Mouse (Mus musculus) hindbrain, postnatal 0 days (tissue): ENCODE results near the gene Olfr98. TPM values are rescaled to one million over a fixed set of nuclear protein-coding genes. Genes with fewer than 3 reads are reported as not detected.
"Not testable (repeated sequence)": the region's sequence is repeated elsewhere in the genome, so short reads cannot be mapped to it uniquely, and the experiment has no call there.

ENCODE experiments used
- ATAC-seq: fragments of 200-750 bp; cut with Nextera tagmentation; 2 replicates; pipeline ENCODE4 v1.8.0; 2017; ENCODE audit warnings: mild to moderate bottlenecking, moderate TSS enrichment, moderate library complexity
- DNase-seq: peaks from one replicate; pipeline ENCODE4 v3.0.0-alpha.2; 2015; ENCODE audit warnings: low spot score
- H3K27ac ChIP-seq: fragments of 300-500 bp; sonication (generic); 2 replicates; pipeline ENCODE4 v1.5.1; 2014; ENCODE audit warnings: mild to moderate bottlenecking
- H3K27me3 ChIP-seq: fragments of 300-500 bp; sonication (generic); 2 replicates; pipeline ENCODE4 v1.6.1; 2014; ENCODE audit warnings: low read length, mixed read lengths; ENCODE audit not compliant: insufficient read depth
- H3K36me3 ChIP-seq: fragments of 300-500 bp; sonication (generic); 2 replicates; pipeline ENCODE4 v1.6.1; 2014; ENCODE audit warnings: low read length, mixed read lengths; ENCODE audit not compliant: insufficient read depth
- H3K4me1 ChIP-seq: fragments of 300-500 bp; sonication (generic); 2 replicates; pipeline ENCODE4 v1.6.1; 2014; ENCODE audit warnings: antibody characterized with exemption, low read length, mixed read lengths; ENCODE audit not compliant: insufficient read depth
- H3K4me2 ChIP-seq: fragments of 300-500 bp; sonication (generic); 2 replicates; pipeline ENCODE4 v1.6.1; 2014; ENCODE audit warnings: low read depth, mild to moderate bottlenecking, low read length, moderate library complexity, mixed read lengths
- H3K4me3 ChIP-seq: fragments of 300-500 bp; sonication (generic); 2 replicates; pipeline ENCODE4 v1.5.1; 2014; ENCODE audit warnings: low read length
- H3K9ac ChIP-seq: fragments of 300-500 bp; sonication (generic); replicated peaks from 2 replicates; pipeline ENCODE4 v1.6.1; 2014; ENCODE audit warnings: mild to moderate bottlenecking, low read length, moderate library complexity, mixed read lengths
- H3K9me3 ChIP-seq: fragments of 300-500 bp; sonication (generic); 2 replicates; pipeline ENCODE4 v1.6.1; 2016; ENCODE audit warnings: low read length, mixed read lengths
- CTCF ChIP-seq: IDR thresholded peaks from 2 replicates; pipeline ENCODE4 v1.5.1; 2016; ENCODE audit warnings: antibody characterized with exemption, control low read depth, low read depth
- WGBS: fragments of 180-500 bp; shearing (Covaris S2); extraction: QIAGEN DNeasy Blood & Tissue Kit; methylation state at CpG from one replicate; pipeline ENCODE4 v1.1.7; 2014; 5-methylcytosine and 5-hydroxymethylcytosine counted together
- polyA plus RNA-seq: library from polyadenylated mRNA; unstranded; fragments of >200 nt; fragmentation: Nextera tagmentation; extraction: Ambion mirVana; gene quantifications from 2 replicates; pipeline ENCODE4 v1.2.1, GENCODE M21; 2015
- total RNA-seq: library from RNA; depleted of rRNA; stranded (reverse); fragments of >200 nt; gene quantifications from 2 replicates; pipeline ENCODE4 v1.2.3, GENCODE M21; 2014

Gene Olfr98
- total and polyA plus RNA-seq, 2 experiments from 2014 or later, result not detected

- WGBS, result 86% methylated on average over 2 of the region's 2 CpGs
- Histone ChIP-seq H3K36me3 (no peaks in the 10 kb centered on the region), H3K4me3 (no peak overlapping the region), H3K27me3 (no peaks in the 10 kb centered on the region), H3K4me2 (no peak overlapping the region), H3K4me1 (no peaks in the 10 kb centered on the region), H3K9ac (no peak overlapping the region), H3K27ac (no peak overlapping the region), H3K9me3 (no peaks in the 10 kb centered on the region)
- TF ChIP-seq CTCF, result no peak
- DNase-seq (no peak), ATAC-seq (no peak)
Observed at GRCm38 (mm10) chr17:37275626-37276248, 12.2 kb upstream of the Olfr98 start.

GRCm38 (mm10) chr17:37270702-37271092 lies 7.1 kb upstream of the Olfr98 start:
- no peak overlapping the region for H3K27ac ChIP-seq
- peak overlapping the region; percentile 97 for H3K4me2 ChIP-seq
- peak overlapping the region; percentile 55 for H3K4me3 ChIP-seq
- ATAC-seq, result peak; percentile 39; the same call in 1 of the 2 replicates
- H3K4me1 ChIP-seq, result no peaks in the 10 kb centered on the region
- H3K36me3 ChIP-seq, result no peaks in the 10 kb centered on the region
- TF ChIP-seq CTCF, result no peak
- no peak for DNase-seq
- H3K9ac ChIP-seq, result peak overlapping the region; percentile 41
- H3K9me3 ChIP-seq, result no peaks in the 10 kb centered on the region
- no peaks in the 10 kb centered on the region for H3K27me3 ChIP-seq
- 72% methylated on average over 8 of the region's 8 CpGs for WGBS

GRCm38 (mm10) chr17:37270058-37270701 lies 6.6 kb upstream of the Olfr98 start, which contains the start of gene H2-M3:
H2-M3 (plus strand) TSS chr17:37270220.
- DNase-seq (peak; percentile 92), ATAC-seq (peak; percentile 98)
- Histone ChIP-seq H3K27me3 (no peaks in the 10 kb centered on the region), H3K36me3 (no peaks in the 10 kb centered on the region), H3K4me2 (peak within 1 kb of the TSS; percentile 97), H3K9ac (peak within 1 kb of the TSS; percentile 41), H3K4me3 (peak within 1 kb of the TSS; percentile 55), H3K27ac (no peak within 1 kb of the TSS), H3K9me3 (no peaks in the 10 kb centered on the region), H3K4me1 (no peaks in the 10 kb centered on the region)
- 4% methylated on average over 26 of the region's 26 CpGs for WGBS
- no peak for TF ChIP-seq CTCF

GRCm38 (mm10) chr17:37250544-37250943 lies 13.0 kb downstream of the Olfr98 start:
- H3K27ac ChIP-seq, result no peak overlapping the region
- H3K27me3 ChIP-seq, result no peaks in the 10 kb centered on the region
- no peak overlapping the region for H3K9ac ChIP-seq
- peak; percentile 46 for TF ChIP-seq CTCF
- no peak overlapping the region for H3K4me2 ChIP-seq
- no peaks in the 10 kb centered on the region for H3K4me1 ChIP-seq
- H3K9me3 ChIP-seq, result no peaks in the 10 kb centered on the region
- DNase-seq (no peak), ATAC-seq (no peak)
- 21% methylated on average over 1 of the region's 1 CpGs for WGBS
- H3K4me3 ChIP-seq, result no peak overlapping the region
- no peaks in the 10 kb centered on the region for H3K36me3 ChIP-seq

GRCm38 (mm10) chr17:37249460-37249859 lies 14.1 kb downstream of the Olfr98 start:
- no peak overlapping the region for H3K4me3 ChIP-seq
- no peaks in the 10 kb centered on the region for H3K4me1 ChIP-seq
- H3K36me3 ChIP-seq, result no peaks in the 10 kb centered on the region
- TF ChIP-seq CTCF, result no peak
- no peak overlapping the region for H3K9ac ChIP-seq
- H3K27ac ChIP-seq, result no peak overlapping the region
- ATAC-seq, result no peak
- no peak overlapping the region for H3K4me2 ChIP-seq
- DNase-seq, result no peak
- no peaks in the 10 kb centered on the region for H3K9me3 ChIP-seq
- H3K27me3 ChIP-seq, result no peaks in the 10 kb centered on the region

GRCm38 (mm10) chr17:37246715-37247114 lies 16.8 kb downstream of the Olfr98 start:
- peak; percentile 36 for TF ChIP-seq CTCF
- Histone ChIP-seq H3K27me3 (no peaks in the 10 kb centered on the region), H3K27ac (no peak overlapping the region), H3K9ac (no peak overlapping the region), H3K4me3 (no peak overlapping the region), H3K4me1 (no peaks in the 10 kb centered on the region), H3K9me3 (no peaks in the 10 kb centered on the region), H3K4me2 (no peak overlapping the region), H3K36me3 (no peaks in the 10 kb centered on the region)
- 35% methylated on average over 5 of the region's 5 CpGs for WGBS
- ATAC-seq (peak; percentile 80), DNase-seq (peak; percentile 67)

- ATAC-seq (no peak), DNase-seq (no peak)
- H3K9ac ChIP-seq, result no peak overlapping the region
- no peaks in the 10 kb centered on the region for H3K27me3 ChIP-seq
- H3K27ac ChIP-seq, result no peak overlapping the region
- TF ChIP-seq CTCF, result no peak
- H3K4me3 ChIP-seq, result no peak overlapping the region
- no peak overlapping the region for H3K4me2 ChIP-seq
- 46% methylated on average over 3 of the region's 3 CpGs for WGBS
- H3K36me3 ChIP-seq, result no peaks in the 10 kb centered on the region
- no peaks in the 10 kb centered on the region for H3K4me1 ChIP-seq
- H3K9me3 ChIP-seq, result no peaks in the 10 kb centered on the region
Observed at GRCm38 (mm10) chr17:37242198-37242597, 21.4 kb downstream of the Olfr98 start.

GRCm38 (mm10) chr17:37237230-37237629 lies 26.3 kb downstream of the Olfr98 start, which contains the start of gene Olfr97:
Olfr97 (minus strand) TSS chr17:37237330.
- H3K4me1 ChIP-seq, H3K4me3 ChIP-seq, ATAC-seq, H3K36me3 ChIP-seq, H3K4me2 ChIP-seq, H3K9me3 ChIP-seq, H3K27me3 ChIP-seq, H3K27ac ChIP-seq, DNase-seq, H3K9ac ChIP-seq: not testable (repeated sequence)
- WGBS, result 87% methylated on average over 2 of the region's 2 CpGs
